Mouse (Mus musculus): ENCODE results near the gene Pde4c. TPM values are rescaled to one million over a fixed set of nuclear protein-coding genes. Genes with fewer than 3 reads are reported as not detected.

The Pde4c gene
- polyA plus RNA-seq, 1 experiment: 1.9 TPM

- H3K9ac ChIP-seq (ENCODE audit: low read depth, poor library complexity, severe bottlenecking): no peak overlapping the region
- no peak overlapping the region for H3K27ac ChIP-seq (ENCODE audit: insufficient read depth, low read length)
- no peak for TF ChIP-seq EP300 (IDR thresholded peaks at IDR 0.05; ENCODE audit: insufficient read depth, low read depth, low read length)
- TF ChIP-seq CTCF (IDR thresholded peaks at IDR 0.05; ENCODE audit: low read depth, low read length): no peak
- TF ChIP-seq POLR2A (IDR thresholded peaks at IDR 0.05; ENCODE audit: insufficient read depth, low read length): no peak
- H3K4me3 ChIP-seq (ENCODE audit: low read depth, low read length): no peak overlapping the region
- H3K4me1 ChIP-seq (ENCODE audit: control insufficient read depth, insufficient read depth, low read length): no peaks in the 10 kb centered on the region
- H3K27me3 ChIP-seq (ENCODE audit: control insufficient read depth, insufficient read depth, low read length, poor library complexity, severe bottlenecking): no peaks in the 10 kb centered on the region
- H3K36me3 ChIP-seq (ENCODE audit: control insufficient read depth, insufficient read depth, low read length, poor library complexity, severe bottlenecking): no peaks in the 10 kb centered on the region
- H3K9me3 ChIP-seq (replicated peaks; ENCODE audit: control insufficient read depth, insufficient read depth, low read length, poor library complexity, severe bottlenecking): no peaks in the 10 kb centered on the region
Measured at GRCm38 (mm10) chr8:70787051-70787445, 63.5 kb downstream of the Pde4c start.

- Histone ChIP-seq H3K4me3 (ENCODE audit: low read depth, low read length) (peak overlapping the region; percentile 2; the same call in 1 of the 2 replicates), H3K36me3 (ENCODE audit: control insufficient read depth, insufficient read depth, low read length, poor library complexity, severe bottlenecking) (no peaks in the 10 kb centered on the region), H3K27me3 (ENCODE audit: control insufficient read depth, insufficient read depth, low read length, poor library complexity, severe bottlenecking) (no peaks in the 10 kb centered on the region), H3K9me3 (replicated peaks; ENCODE audit: control insufficient read depth, insufficient read depth, low read length, poor library complexity, severe bottlenecking) (no peaks in the 10 kb centered on the region), H3K9ac (ENCODE audit: low read depth, poor library complexity, severe bottlenecking) (no peak overlapping the region), H3K27ac (ENCODE audit: insufficient read depth, low read length) (no peak overlapping the region), H3K4me1 (ENCODE audit: control insufficient read depth, insufficient read depth, low read length) (no peaks in the 10 kb centered on the region)
- TF ChIP-seq POLR2A (IDR thresholded peaks at IDR 0.05; ENCODE audit: insufficient read depth, low read length) (no peak), EP300 (IDR thresholded peaks at IDR 0.05; ENCODE audit: insufficient read depth, low read depth, low read length) (no peak), CTCF (IDR thresholded peaks at IDR 0.05; ENCODE audit: low read depth, low read length) (no peak)
Measured at GRCm38 (mm10) chr8:70787941-70788667, 64.6 kb downstream of the Pde4c start.

DNA sequence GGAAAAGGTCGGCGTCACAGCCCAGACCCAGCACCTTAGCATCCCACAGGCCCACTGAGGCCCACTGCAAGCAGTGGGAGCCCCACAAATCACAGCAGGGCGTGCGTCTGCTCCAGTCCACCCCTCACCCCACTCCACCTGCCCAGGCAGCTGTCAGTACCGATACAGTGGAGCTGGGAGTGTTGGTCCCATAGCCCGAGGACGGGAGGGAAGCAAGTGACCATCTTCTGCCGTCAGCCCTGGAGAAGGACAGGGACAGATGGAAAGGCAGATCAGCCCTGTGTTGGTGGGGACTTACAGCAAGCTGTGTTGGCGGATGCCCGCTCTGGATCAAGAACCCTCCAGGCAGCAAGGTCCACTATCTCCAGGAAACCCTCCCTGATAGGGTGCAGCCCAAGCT lies 65.5 kb downstream of the Pde4c start:
- Histone ChIP-seq H3K9ac (ENCODE audit: low read depth, poor library complexity, severe bottlenecking) (no peak overlapping the region), H3K27me3 (ENCODE audit: control insufficient read depth, insufficient read depth, low read length, poor library complexity, severe bottlenecking) (no peaks in the 10 kb centered on the region), H3K36me3 (ENCODE audit: control insufficient read depth, insufficient read depth, low read length, poor library complexity, severe bottlenecking) (no peaks in the 10 kb centered on the region)

DNA sequence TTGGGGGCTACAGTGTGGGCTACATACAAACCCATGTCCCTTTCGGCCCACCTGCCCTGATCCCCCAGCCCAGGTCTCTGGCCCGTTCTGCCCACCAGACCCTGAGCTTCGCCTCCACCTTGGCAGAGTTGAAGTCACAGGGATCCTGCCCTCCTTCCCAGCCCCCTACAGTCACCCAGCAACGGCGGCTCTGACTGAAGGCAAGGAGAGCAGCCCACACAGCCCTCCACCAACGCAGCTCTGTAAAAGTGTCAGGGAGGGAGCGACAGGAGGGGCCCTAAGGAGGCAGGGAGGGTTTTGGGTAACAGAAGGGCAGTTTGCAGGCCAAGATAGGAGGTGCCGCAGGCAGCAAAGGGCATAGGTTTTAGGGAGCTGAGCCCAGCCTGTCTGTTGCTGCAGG lies 67.3 kb downstream of the Pde4c start:
- Histone ChIP-seq H3K27me3 (ENCODE audit: control insufficient read depth, insufficient read depth, low read length, poor library complexity, severe bottlenecking) (no peaks in the 10 kb centered on the region), H3K4me3 (ENCODE audit: low read depth, low read length) (no peak overlapping the region)

More for the DNA sequence above, 65.5 kb downstream of the Pde4c start:
- Histone ChIP-seq H3K4me1 (ENCODE audit: control insufficient read depth, insufficient read depth, low read length) (no peaks in the 10 kb centered on the region), H3K9me3 (replicated peaks; ENCODE audit: control insufficient read depth, insufficient read depth, low read length, poor library complexity, severe bottlenecking) (no peaks in the 10 kb centered on the region), H3K27ac (ENCODE audit: insufficient read depth, low read length) (no peak overlapping the region), H3K4me3 (ENCODE audit: low read depth, low read length) (no peak overlapping the region)
- TF ChIP-seq EP300 (IDR thresholded peaks at IDR 0.05; ENCODE audit: insufficient read depth, low read depth, low read length) (no peak), CTCF (IDR thresholded peaks at IDR 0.05; ENCODE audit: low read depth, low read length) (no peak), POLR2A (IDR thresholded peaks at IDR 0.05; ENCODE audit: insufficient read depth, low read length) (no peak)

GRCm38 (mm10) chr8:70791294-70791701 lies 67.8 kb downstream of the Pde4c start:
- Histone ChIP-seq H3K4me3 (ENCODE audit: low read depth, low read length) (no peak overlapping the region), H3K27me3 (ENCODE audit: control insufficient read depth, insufficient read depth, low read length, poor library complexity, severe bottlenecking) (no peaks in the 10 kb centered on the region), H3K36me3 (ENCODE audit: control insufficient read depth, insufficient read depth, low read length, poor library complexity, severe bottlenecking) (no peaks in the 10 kb centered on the region), H3K9me3 (replicated peaks; ENCODE audit: control insufficient read depth, insufficient read depth, low read length, poor library complexity, severe bottlenecking) (no peaks in the 10 kb centered on the region), H3K9ac (ENCODE audit: low read depth, poor library complexity, severe bottlenecking) (no peak overlapping the region), H3K27ac (ENCODE audit: insufficient read depth, low read length) (no peak overlapping the region), H3K4me1 (ENCODE audit: control insufficient read depth, insufficient read depth, low read length) (no peaks in the 10 kb centered on the region)
- TF ChIP-seq POLR2A (IDR thresholded peaks at IDR 0.05; ENCODE audit: insufficient read depth, low read length): no peak
- no peak for TF ChIP-seq CTCF (IDR thresholded peaks at IDR 0.05; ENCODE audit: low read depth, low read length)
- TF ChIP-seq EP300 (IDR thresholded peaks at IDR 0.05; ENCODE audit: insufficient read depth, low read depth, low read length): no peak

More for the DNA sequence above, 67.3 kb downstream of the Pde4c start:
- TF ChIP-seq CTCF (IDR thresholded peaks at IDR 0.05; ENCODE audit: low read depth, low read length): no peak
- no peak for TF ChIP-seq EP300 (IDR thresholded peaks at IDR 0.05; ENCODE audit: insufficient read depth, low read depth, low read length)
- TF ChIP-seq POLR2A (IDR thresholded peaks at IDR 0.05; ENCODE audit: insufficient read depth, low read length): no peak
- Histone ChIP-seq H3K36me3 (ENCODE audit: control insufficient read depth, insufficient read depth, low read length, poor library complexity, severe bottlenecking) (no peaks in the 10 kb centered on the region), H3K9ac (ENCODE audit: low read depth, poor library complexity, severe bottlenecking) (no peak overlapping the region), H3K9me3 (replicated peaks; ENCODE audit: control insufficient read depth, insufficient read depth, low read length, poor library complexity, severe bottlenecking) (no peaks in the 10 kb centered on the region), H3K27ac (ENCODE audit: insufficient read depth, low read length) (no peak overlapping the region), H3K4me1 (ENCODE audit: control insufficient read depth, insufficient read depth, low read length) (no peaks in the 10 kb centered on the region)

DNA sequence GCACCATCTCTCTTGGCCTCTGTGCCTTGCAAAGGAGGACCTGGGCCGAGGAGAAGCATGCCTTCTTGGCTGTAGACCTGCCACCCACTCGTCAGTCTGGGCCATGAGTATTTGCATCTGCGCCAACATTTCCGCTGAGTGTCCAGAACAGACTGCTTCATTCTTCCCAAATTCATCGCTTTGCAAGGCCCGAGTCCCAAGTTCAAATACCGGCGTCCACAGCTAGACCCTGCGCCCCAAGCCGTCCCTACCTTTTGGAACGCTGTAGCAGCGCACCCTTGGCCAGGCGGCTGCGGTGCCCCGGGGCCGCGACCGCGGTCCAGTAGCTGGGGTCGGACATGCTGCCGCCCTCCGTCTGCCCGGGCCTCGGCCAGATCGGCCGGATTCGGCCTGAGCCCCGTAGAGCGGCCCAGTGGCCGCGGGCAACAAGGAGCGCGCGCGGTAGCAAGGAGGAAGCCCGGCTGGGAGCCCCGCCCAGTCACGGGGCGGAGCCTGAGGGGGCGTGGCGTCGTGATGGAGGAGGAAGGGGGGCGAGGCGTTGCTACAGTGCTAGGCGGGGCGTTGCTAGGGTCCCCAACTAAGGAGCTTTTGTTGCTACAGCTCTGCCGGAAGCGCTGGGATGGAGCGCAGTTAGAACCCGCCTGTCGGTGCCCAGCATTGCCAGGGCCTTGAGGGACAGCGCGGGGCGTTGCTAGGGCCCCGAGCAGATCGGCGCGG lies 68.6 kb downstream of the Pde4c start:
- TF ChIP-seq EP300 (IDR thresholded peaks at IDR 0.05; ENCODE audit: insufficient read depth, low read depth, low read length): no peak
- TF ChIP-seq POLR2A (IDR thresholded peaks at IDR 0.05; ENCODE audit: insufficient read depth, low read length): no peak
- no peak for TF ChIP-seq CTCF (IDR thresholded peaks at IDR 0.05; ENCODE audit: low read depth, low read length)
- Histone ChIP-seq H3K27me3 (ENCODE audit: control insufficient read depth, insufficient read depth, low read length, poor library complexity, severe bottlenecking) (no peaks in the 10 kb centered on the region), H3K36me3 (ENCODE audit: control insufficient read depth, insufficient read depth, low read length, poor library complexity, severe bottlenecking) (no peaks in the 10 kb centered on the region), H3K4me1 (ENCODE audit: control insufficient read depth, insufficient read depth, low read length) (no peaks in the 10 kb centered on the region), H3K27ac (ENCODE audit: insufficient read depth, low read length) (no peak overlapping the region), H3K9ac (ENCODE audit: low read depth, poor library complexity, severe bottlenecking) (peak overlapping the region; percentile 74), H3K9me3 (replicated peaks; ENCODE audit: control insufficient read depth, insufficient read depth, low read length, poor library complexity, severe bottlenecking) (no peaks in the 10 kb centered on the region), H3K4me3 (ENCODE audit: low read depth, low read length) (peak overlapping the region; percentile 67)

Measured in ES-Bruce4 (cell line).